Mouse (Mus musculus) urinary bladder, adult 2 months (tissue): ENCODE results near the gene Ccl20. TPM values are rescaled to one million over a fixed set of nuclear protein-coding genes. Genes with fewer than 3 reads are reported as not detected.

Source experiments
- DNase-seq: peaks from one replicate; pipeline ENCODE4 v3.0.0; 2022; ENCODE audit warnings: low spot score
- polyA plus RNA-seq: library from polyadenylated mRNA; depleted of rRNA; stranded (reverse); fragments of >200 nt; gene quantifications from 2 replicates; pipeline ENCODE4 v1.2.3, GENCODE M21; 2012; rRNA removed

Ccl20 gene
- polyA plus RNA-seq, 1 experiment, result not detected

GRCm38 (mm10) chr1:83141510-83141909, 24.9 kb downstream of the Ccl20 start:
- DNase-seq, result no peak

DNA sequence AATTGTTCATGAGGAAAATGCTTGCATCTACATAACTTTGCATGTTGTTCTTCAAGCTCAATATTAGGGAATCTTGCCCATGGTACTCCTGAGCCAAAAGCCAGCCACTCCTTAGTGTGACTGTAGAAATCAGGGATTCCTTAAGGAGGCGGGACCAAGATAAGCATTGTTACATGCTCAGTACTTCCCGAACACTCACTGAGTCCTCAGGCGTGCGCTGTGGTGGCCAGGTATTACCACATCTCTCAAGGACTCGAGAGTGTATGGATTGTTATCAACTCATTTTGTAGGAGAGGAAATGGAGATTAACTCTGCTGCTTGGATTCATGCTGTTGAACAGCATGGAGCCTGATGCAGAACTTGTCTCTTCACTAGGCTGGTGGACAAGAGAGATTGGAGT, 25.5 kb downstream of the Ccl20 start:
- DNase-seq, result no peak

- DNase-seq, result no peak
Measured at GRCm38 (mm10) chr1:83146547-83146946, 30.0 kb downstream of the Ccl20 start.

- no peak for DNase-seq
Measured at GRCm38 (mm10) chr1:83150227-83150626, 33.7 kb downstream of the Ccl20 start.

- DNase-seq, result no peak
Measured at GRCm38 (mm10) chr1:83152961-83153360, 36.4 kb downstream of the Ccl20 start.

- no peak for DNase-seq
Measured at GRCm38 (mm10) chr1:83156876-83157275, 40.3 kb downstream of the Ccl20 start.

GRCm38 (mm10) chr1:83159603-83160002, 43.0 kb downstream of the Ccl20 start, which contains the start of gene Daw1:
Gene Daw1, plus strand, starts transcription at chr1:83159752.
- DNase-seq, result peak; percentile 46

DNA sequence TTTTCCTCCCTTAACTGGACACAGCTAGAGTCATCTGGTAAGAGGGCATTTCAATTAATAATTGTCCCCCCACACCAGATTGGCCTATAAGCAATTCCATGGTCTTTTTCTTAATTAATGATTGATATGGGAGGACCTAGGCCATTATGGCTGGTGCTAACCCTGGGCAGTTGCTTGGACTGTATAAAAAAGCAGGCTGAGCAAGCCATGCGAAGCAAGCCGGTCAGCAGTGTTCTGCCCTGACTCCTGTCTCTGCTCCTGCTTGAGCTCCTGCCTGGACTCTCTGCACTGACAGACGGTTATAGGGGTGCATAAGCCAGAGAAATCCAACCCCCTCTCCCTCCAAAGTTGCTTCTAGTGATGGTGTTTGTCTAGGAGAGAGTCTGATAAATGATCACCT, 45.1 kb downstream of the Ccl20 start:
- DNase-seq, result no peak

DNA sequence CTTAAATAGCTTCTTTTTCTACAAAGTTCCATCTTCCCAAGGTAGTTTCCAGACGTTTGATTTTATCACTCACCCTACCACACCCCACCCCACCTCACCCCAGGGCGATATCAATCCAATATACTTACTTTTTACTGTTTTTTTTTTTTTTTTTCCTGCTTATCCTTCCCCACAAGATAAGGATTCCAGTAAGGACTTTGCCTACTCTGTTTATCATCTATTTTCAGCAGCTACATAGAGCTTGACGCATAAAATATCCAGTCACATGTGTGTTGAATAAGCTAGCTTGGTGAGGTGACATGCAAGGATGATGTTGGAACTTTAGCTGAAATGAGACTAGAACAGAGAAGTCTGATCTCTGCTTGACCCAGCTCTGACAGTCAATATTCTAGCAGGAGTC, 47.5 kb downstream of the Ccl20 start:
- no peak for DNase-seq

Other genes starting within 250 kb of the Ccl20 start
- gene A030005L19Rik, start 203.4 kb upstream of the Ccl20 start, polyA plus RNA-seq, result 1.1 and 1.7 TPM in 2 replicates
- not detected in 2 replicates for gene A030014E15Rik, start 191.8 kb upstream of the Ccl20 start, polyA plus RNA-seq
- gene Gm6217, start 185.4 kb upstream of the Ccl20 start, polyA plus RNA-seq, result not detected in 2 replicates
- not detected in 2 replicates for gene A030003K21Rik, start 173.4 kb upstream of the Ccl20 start, polyA plus RNA-seq
- not detected in 2 replicates for gene Gm7544, start 160.8 kb upstream of the Ccl20 start, polyA plus RNA-seq
- not detected in 2 replicates for gene Gm47955, start 156.5 kb upstream of the Ccl20 start, polyA plus RNA-seq
- not detected in 2 replicates for gene Gm47959, start 116.2 kb upstream of the Ccl20 start, polyA plus RNA-seq
- 2.3 and 3.2 TPM in 2 replicates for gene Slc19a3, start 78.3 kb upstream of the Ccl20 start, polyA plus RNA-seq
- gene Krtap28-10, start 74.3 kb upstream of the Ccl20 start, polyA plus RNA-seq, result not detected in 2 replicates
- not detected in 2 replicates for gene Gm47969, start 71.8 kb upstream of the Ccl20 start, polyA plus RNA-seq
- gene A030005K14Rik, start 57.4 kb upstream of the Ccl20 start, polyA plus RNA-seq, result not detected in 2 replicates
- gene Krtap28-13, start 55.8 kb upstream of the Ccl20 start, polyA plus RNA-seq, result not detected in 2 replicates
- gene Daw1, start 43.0 kb downstream of the Ccl20 start, polyA plus RNA-seq, result 2.5 and 4.4 TPM in 2 replicates